Mouse (Mus musculus) lung, postnatal 0 days (tissue): ENCODE measurements around the gene Tbc1d10a. TPM values are rescaled to one million over a fixed set of nuclear protein-coding genes. Genes with fewer than 3 reads are reported as not detected.

Experiments
- ATAC-seq: fragments of 200-750 bp; cut with Nextera tagmentation; 2 replicates; pipeline ENCODE4 v1.8.0; 2017; ENCODE audit warnings: moderate library complexity
- DNase-seq: peaks from one replicate; pipeline ENCODE4 v3.0.0-alpha.2; 2016; ENCODE audit warnings: low spot score
- H3K27ac ChIP-seq: fragments of 300-500 bp; sonication (generic); 2 replicates; pipeline ENCODE4 v1.5.1; 2014; ENCODE audit warnings: antibody characterized with exemption, mild to moderate bottlenecking, low read length, mixed read lengths
- H3K27me3 ChIP-seq: fragments of 300-500 bp; sonication (generic); replicated peaks from 2 replicates; pipeline ENCODE4 v1.6.1; 2014; ENCODE audit warnings: low read length, mixed read lengths; ENCODE audit not compliant: insufficient read depth
- H3K36me3 ChIP-seq: fragments of 300-500 bp; sonication (generic); 2 replicates; pipeline ENCODE4 v1.6.1; 2014; ENCODE audit warnings: low read length, mixed read lengths; ENCODE audit not compliant: insufficient read depth
- H3K4me1 ChIP-seq: fragments of 300-500 bp; sonication (generic); 2 replicates; pipeline ENCODE4 v1.6.1; 2014; ENCODE audit warnings: antibody characterized with exemption, low read depth, low read length, mixed read lengths; ENCODE audit not compliant: insufficient read depth
- H3K4me2 ChIP-seq: fragments of 300-500 bp; sonication (generic); replicated peaks from 2 replicates; pipeline ENCODE4 v1.6.1; 2014; ENCODE audit warnings: low read depth, mild to moderate bottlenecking, low read length, moderate library complexity, mixed read lengths
- H3K4me3 ChIP-seq: fragments of 300-500 bp; sonication (generic); 2 replicates; pipeline ENCODE4 v1.5.1; 2014; ENCODE audit warnings: low read depth, low read length
- H3K9ac ChIP-seq: fragments of 300-500 bp; sonication (generic); replicated peaks from 2 replicates; pipeline ENCODE4 v1.6.1; 2014; ENCODE audit warnings: low read depth, mild to moderate bottlenecking
- H3K9me3 ChIP-seq: fragments of 300-500 bp; sonication (generic); 2 replicates; pipeline ENCODE4 v1.6.1; 2016; ENCODE audit warnings: low read length, mixed read lengths
- CTCF ChIP-seq: IDR thresholded peaks from 2 replicates; pipeline ENCODE4 v1.5.1; 2016; ENCODE audit warnings: antibody characterized with exemption, mild to moderate bottlenecking
- EP300 ChIP-seq: IDR thresholded peaks from 2 replicates; pipeline ENCODE4 v1.6.1; 2016; ENCODE audit warnings: antibody characterized with exemption, mild to moderate bottlenecking, control low read depth
- WGBS: fragments of 180-500 bp; shearing (Covaris S2); extraction: QIAGEN DNeasy Blood & Tissue Kit; methylation state at CpG from one replicate; pipeline ENCODE4 v1.1.7; 2014; 5-methylcytosine and 5-hydroxymethylcytosine counted together
- microRNA-seq: library from miRNA; unstranded; fragments of <30 nt; microRNA quantifications from one replicate; pipeline ENCODE4, GENCODE M21; 2016
- polyA plus RNA-seq: library from polyadenylated mRNA; unstranded; fragments of >200 nt; fragmentation: Nextera tagmentation; extraction: Ambion mirVana; gene quantifications from 2 replicates; pipeline ENCODE4 v1.2.1, GENCODE M21; 2015

The Tbc1d10a gene
- polyA plus RNA-seq, 1 experiment from 2014 or later = 41.7 TPM

- 18% methylated on average over 4 of the region's 7 CpGs for WGBS
- Histone ChIP-seq H3K9me3 (no peaks in the 10 kb centered on the region), H3K9ac (no peak overlapping the region), H3K4me3 (no peak overlapping the region), H3K4me1 (peaks cover 25% of the 10 kb centered on the region), H3K27me3 (peaks cover 18% of the 10 kb centered on the region), H3K4me2 (no peak overlapping the region), H3K27ac (no peak overlapping the region), H3K36me3 (no peaks in the 10 kb centered on the region)
- TF ChIP-seq CTCF (no peak), EP300 (no peak)
- no peak for ATAC-seq
- DNase-seq = no peak
Observed at GRCm38 (mm10) chr11:4262847-4263246, 76.3 kb downstream of the Tbc1d10a start.

GRCm38 (mm10) chr11:4263296-4263695 lies 76.7 kb downstream of the Tbc1d10a start:
- TF ChIP-seq CTCF (no peak), EP300 (no peak)
- Histone ChIP-seq H3K27me3 (peaks cover 21% of the 10 kb centered on the region), H3K4me2 (no peak overlapping the region), H3K4me3 (no peak overlapping the region), H3K9ac (no peak overlapping the region), H3K27ac (no peak overlapping the region), H3K4me1 (peaks cover 25% of the 10 kb centered on the region), H3K36me3 (no peaks in the 10 kb centered on the region), H3K9me3 (no peaks in the 10 kb centered on the region)
- no peak for DNase-seq
- ATAC-seq = no peak
- 45% methylated on average over 1 of the region's 1 CpGs for WGBS

GRCm38 (mm10) chr11:4264066-4264465 lies 77.5 kb downstream of the Tbc1d10a start:
- WGBS = 51% methylated on average over 7 of the region's 7 CpGs
- Histone ChIP-seq H3K27ac (no peak overlapping the region), H3K4me1 (peaks cover 25% of the 10 kb centered on the region), H3K9ac (no peak overlapping the region), H3K27me3 (peaks cover 21% of the 10 kb centered on the region), H3K36me3 (no peaks in the 10 kb centered on the region), H3K9me3 (no peaks in the 10 kb centered on the region), H3K4me3 (no peak overlapping the region), H3K4me2 (no peak overlapping the region)
- peak; percentile 25; the same call in 1 of the 2 replicates for ATAC-seq
- DNase-seq = peak; percentile 58
- TF ChIP-seq EP300 = no peak
- no peak for TF ChIP-seq CTCF

Small RNA genes within 50 kb of the gene (microRNA-seq; reads per million reads assigned to microRNA genes)
- 1.7 reads per million for gene Mir3060

Other genes starting within 250 kb of the Tbc1d10a start
- gene Pes1, start 222.8 kb upstream of the Tbc1d10a start, polyA plus RNA-seq = 34.2 and 38.3 TPM in 2 replicates
- not detected in 2 replicates for gene 4930556J24Rik, start 210.0 kb upstream of the Tbc1d10a start, polyA plus RNA-seq
- 20.5 and 21.1 TPM in 2 replicates for gene Gal3st1, start 203.2 kb upstream of the Tbc1d10a start, polyA plus RNA-seq
- 28.0 and 35.9 TPM in 2 replicates for gene Sec14l4, start 155.3 kb upstream of the Tbc1d10a start, polyA plus RNA-seq
- 529 and 716 TPM in 2 replicates for gene Sec14l3, start 121.9 kb upstream of the Tbc1d10a start, polyA plus RNA-seq
- gene Mtfp1, start 91.3 kb upstream of the Tbc1d10a start, polyA plus RNA-seq = 6.4 and 6.5 TPM in 2 replicates
- gene Sec14l2, start 63.4 kb upstream of the Tbc1d10a start, polyA plus RNA-seq = 6.5 and 7.6 TPM in 2 replicates
- gene Rnf215, start 51.6 kb upstream of the Tbc1d10a start, polyA plus RNA-seq = 57.8 and 59.0 TPM in 2 replicates
- gene Ccdc157, start 26.5 kb upstream of the Tbc1d10a start, polyA plus RNA-seq = 7.3 and 8.2 TPM in 2 replicates
- 12.6 and 13.4 TPM in 2 replicates for gene Sf3a1, start 26.4 kb upstream of the Tbc1d10a start, polyA plus RNA-seq
- gene Castor1, start 31.4 kb downstream of the Tbc1d10a start, polyA plus RNA-seq = 16.5 and 17.8 TPM in 2 replicates
- gene Osm, start 49.6 kb downstream of the Tbc1d10a start, polyA plus RNA-seq = 0.69 and 1.3 TPM in 2 replicates
- gene Lif, start 70.8 kb downstream of the Tbc1d10a start, polyA plus RNA-seq = 0.57 and 0.94 TPM in 2 replicates